Mouse (Mus musculus): ENCODE measurements around the gene Gm10964. TPM values are rescaled to one million over a fixed set of nuclear protein-coding genes. Genes with fewer than 3 reads are reported as not detected.

Gene Gm10964
- polyA plus RNA-seq, 1 experiment from 2014 or later = not detected

DNA sequence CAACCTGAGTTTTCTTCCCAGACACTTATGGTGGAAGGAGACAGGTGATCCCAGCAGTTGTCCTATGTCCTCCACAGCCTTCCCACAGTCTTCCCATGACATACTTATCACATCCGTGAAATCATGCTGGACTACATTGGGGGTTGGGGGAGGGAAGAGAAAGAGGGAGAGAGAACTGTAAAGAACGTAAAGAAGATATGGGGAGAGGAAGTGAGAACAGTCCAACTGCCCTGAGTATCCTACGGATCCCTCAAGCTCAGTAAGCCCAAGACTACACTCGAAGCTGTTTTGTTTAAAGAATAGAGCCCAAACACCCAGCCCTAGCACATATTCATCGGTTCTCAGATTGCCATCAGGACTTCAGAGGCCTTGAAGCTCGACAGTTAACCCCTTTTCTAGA lies 39.5 kb downstream of the Gm10964 start:
- peaks cover 46% of the 10 kb centered on the region for H3K36me3 ChIP-seq (replicated peaks; ENCODE audit: insufficient read depth, low read length)
- H3K27me3 ChIP-seq (ENCODE audit: insufficient read depth, low read length) = no peaks in the 10 kb centered on the region
- H3K9me3 ChIP-seq (ENCODE audit: low read length) = no peaks in the 10 kb centered on the region
- H3K9ac ChIP-seq (replicated peaks) = no peak overlapping the region
- peaks cover 36% of the 10 kb centered on the region for H3K4me1 ChIP-seq (ENCODE audit: insufficient read depth)
- DNase-seq (no peak), ATAC-seq (no peak)
- 52% methylated on average over 6 of the region's 6 CpGs for WGBS (ENCODE audit: insufficient replicate concordance)
- no peak for TF ChIP-seq EP300 (IDR thresholded peaks at IDR 0.05; ENCODE audit: low read depth)
- no peak overlapping the region for H3K4me3 ChIP-seq (ENCODE audit: low read depth, low read length)
- no peak overlapping the region for H3K27ac ChIP-seq (ENCODE audit: low read depth)
- H3K4me2 ChIP-seq (ENCODE audit: low read depth, low read length) = peak overlapping the region; percentile 15; the same call in 1 of the 2 replicates

DNA sequence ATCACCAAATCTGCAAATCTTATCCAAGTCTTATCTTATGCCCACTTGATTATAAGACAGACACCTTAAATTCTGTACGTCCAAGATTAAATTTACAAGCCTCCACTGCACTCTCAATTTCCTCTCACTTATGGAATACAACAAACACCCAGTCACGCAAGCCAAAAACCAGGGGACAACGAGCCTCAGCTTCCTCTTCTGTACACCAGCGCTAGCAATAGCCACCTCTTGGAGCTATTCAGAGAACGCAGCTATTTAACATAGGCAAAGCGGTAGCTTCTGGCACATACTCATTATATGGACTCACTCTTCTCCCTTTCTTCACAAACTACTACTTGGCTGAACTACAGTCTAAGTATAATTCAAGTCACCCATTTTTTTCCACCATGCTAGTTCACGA lies 40.0 kb downstream of the Gm10964 start:
- WGBS (ENCODE audit: insufficient replicate concordance) = 53% methylated on average over 7 of the region's 7 CpGs
- DNase-seq (no peak), ATAC-seq (no peak)
- Histone ChIP-seq H3K9me3 (ENCODE audit: low read length) (no peaks in the 10 kb centered on the region), H3K36me3 (replicated peaks; ENCODE audit: insufficient read depth, low read length) (peaks cover 44% of the 10 kb centered on the region), H3K27me3 (ENCODE audit: insufficient read depth, low read length) (no peaks in the 10 kb centered on the region), H3K9ac (replicated peaks) (no peak overlapping the region), H3K4me3 (ENCODE audit: low read depth, low read length) (no peak overlapping the region), H3K27ac (ENCODE audit: low read depth) (no peak overlapping the region), H3K4me2 (ENCODE audit: low read depth, low read length) (peak overlapping the region; percentile 15; the same call in 1 of the 2 replicates), H3K4me1 (ENCODE audit: insufficient read depth) (peaks cover 41% of the 10 kb centered on the region)
- TF ChIP-seq CTCF (IDR thresholded peaks at IDR 0.05; ENCODE audit: low read depth) = no peak
- TF ChIP-seq EP300 (IDR thresholded peaks at IDR 0.05; ENCODE audit: low read depth) = no peak

DNA sequence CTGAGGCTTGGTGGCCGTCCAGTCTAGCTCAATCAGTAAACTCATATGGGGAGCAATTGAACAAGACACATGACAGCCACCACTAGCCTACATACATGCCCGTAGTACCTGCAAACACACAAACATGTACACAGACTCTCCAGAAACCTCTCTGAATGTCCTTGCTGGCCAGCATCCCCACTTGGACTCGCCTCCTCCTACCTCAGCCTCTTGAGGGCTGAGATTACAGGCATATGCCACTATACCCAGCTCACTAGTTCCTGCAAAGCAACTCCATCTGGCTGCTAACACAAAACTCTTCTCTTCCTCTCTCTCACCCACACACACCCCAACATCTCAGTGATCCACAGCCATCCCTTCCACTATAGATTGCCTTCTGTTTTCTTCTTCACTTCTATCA lies 41.1 kb downstream of the Gm10964 start:
- Histone ChIP-seq H3K27me3 (ENCODE audit: insufficient read depth, low read length) (no peaks in the 10 kb centered on the region), H3K4me1 (ENCODE audit: insufficient read depth) (peaks cover 49% of the 10 kb centered on the region)
- no peak for DNase-seq

DNA sequence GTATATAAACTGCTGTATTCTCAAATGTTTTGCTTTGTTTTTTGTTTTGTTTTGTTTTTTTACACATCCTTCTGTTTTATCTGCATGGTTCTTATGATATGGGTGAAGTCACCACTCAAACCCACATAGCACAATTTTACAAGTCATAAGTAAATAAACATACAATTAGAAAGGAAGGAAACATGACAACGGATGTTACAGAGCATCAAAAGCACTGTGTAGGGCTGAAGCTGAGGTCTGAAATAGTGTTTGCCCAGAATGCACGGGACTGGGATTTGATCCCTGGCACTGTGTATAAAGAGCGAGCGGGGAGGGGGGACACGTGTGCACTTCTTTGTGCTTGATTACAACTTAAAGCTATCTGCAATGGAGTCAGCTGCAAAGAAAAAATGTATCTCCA lies 41.6 kb downstream of the Gm10964 start:
- Histone ChIP-seq H3K4me2 (ENCODE audit: low read depth, low read length) (no peak overlapping the region), H3K4me3 (ENCODE audit: low read depth, low read length) (no peak overlapping the region), H3K4me1 (ENCODE audit: insufficient read depth) (peaks cover 52% of the 10 kb centered on the region), H3K9ac (replicated peaks) (no peak overlapping the region), H3K9me3 (ENCODE audit: low read length) (no peaks in the 10 kb centered on the region), H3K36me3 (replicated peaks; ENCODE audit: insufficient read depth, low read length) (peaks cover 33% of the 10 kb centered on the region), H3K27ac (ENCODE audit: low read depth) (no peak overlapping the region), H3K27me3 (ENCODE audit: insufficient read depth, low read length) (no peaks in the 10 kb centered on the region)
- 72% methylated on average over 5 of the region's 5 CpGs for WGBS (ENCODE audit: insufficient replicate concordance)
- no peak for DNase-seq
- no peak for TF ChIP-seq CTCF (IDR thresholded peaks at IDR 0.05; ENCODE audit: low read depth)
- no peak for TF ChIP-seq EP300 (IDR thresholded peaks at IDR 0.05; ENCODE audit: low read depth)
- ATAC-seq = no peak

More for the DNA sequence above, 41.1 kb downstream of the Gm10964 start:
- H3K9me3 ChIP-seq (ENCODE audit: low read length) = no peaks in the 10 kb centered on the region
- no peak overlapping the region for H3K4me3 ChIP-seq (ENCODE audit: low read depth, low read length)
- TF ChIP-seq CTCF (IDR thresholded peaks at IDR 0.05; ENCODE audit: low read depth) = no peak
- no peak for TF ChIP-seq EP300 (IDR thresholded peaks at IDR 0.05; ENCODE audit: low read depth)
- H3K36me3 ChIP-seq (replicated peaks; ENCODE audit: insufficient read depth, low read length) = peaks cover 38% of the 10 kb centered on the region
- no peak overlapping the region for H3K27ac ChIP-seq (ENCODE audit: low read depth)
- H3K4me2 ChIP-seq (ENCODE audit: low read depth, low read length) = no peak overlapping the region
- ATAC-seq = no peak
- 77% methylated on average over 3 of the region's 3 CpGs for WGBS (ENCODE audit: insufficient replicate concordance)
- no peak overlapping the region for H3K9ac ChIP-seq (replicated peaks)

DNA sequence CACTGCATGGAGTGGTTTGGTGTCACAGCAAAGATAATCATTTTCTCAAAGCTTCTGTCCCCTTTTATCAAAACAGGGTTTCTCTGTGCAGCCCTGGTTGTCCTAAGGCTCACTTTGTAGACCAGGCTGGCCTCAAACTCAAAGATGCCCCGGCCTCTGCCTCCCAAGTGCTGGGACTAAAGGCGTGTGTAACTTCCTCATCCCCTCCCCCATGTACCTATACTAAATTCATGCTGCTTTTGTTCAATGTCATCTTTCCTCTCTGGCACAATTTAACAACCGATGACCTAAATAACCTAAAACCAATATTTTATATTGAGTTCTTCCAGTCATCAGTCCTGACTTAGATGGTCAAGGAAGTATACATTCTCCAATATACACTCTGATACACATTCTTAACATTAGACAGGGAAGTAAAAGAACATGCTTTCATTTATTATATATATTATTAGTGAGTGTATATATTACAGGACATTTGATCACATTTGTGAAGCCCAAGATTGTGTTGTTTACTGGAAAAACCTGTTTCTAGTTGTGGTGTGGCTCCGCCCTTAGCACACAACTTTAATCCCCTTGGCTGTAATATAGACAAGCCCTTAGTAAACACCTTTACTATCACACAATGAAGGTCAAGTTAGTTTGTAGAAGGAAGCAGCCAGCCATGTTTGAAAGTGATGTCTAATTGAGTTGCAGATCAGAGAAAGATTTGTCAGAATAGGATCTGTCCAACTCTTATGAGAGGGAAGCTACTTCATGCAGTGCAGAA lies 43.9 kb downstream of the Gm10964 start:
- DNase-seq (no peak), ATAC-seq (no peak)
- no peak overlapping the region for H3K9ac ChIP-seq (replicated peaks)
- H3K27ac ChIP-seq (ENCODE audit: low read depth) = no peak overlapping the region
- TF ChIP-seq EP300 (IDR thresholded peaks at IDR 0.05; ENCODE audit: low read depth) = no peak
- no peak for TF ChIP-seq CTCF (IDR thresholded peaks at IDR 0.05; ENCODE audit: low read depth)
- H3K4me3 ChIP-seq (ENCODE audit: low read depth, low read length) = no peak overlapping the region
- 46% methylated on average over 4 of the region's 4 CpGs for WGBS (ENCODE audit: insufficient replicate concordance)
- H3K4me2 ChIP-seq (ENCODE audit: low read depth, low read length) = no peak overlapping the region
- peaks cover 67% of the 10 kb centered on the region for H3K4me1 ChIP-seq (ENCODE audit: insufficient read depth)
- H3K9me3 ChIP-seq (ENCODE audit: low read length) = no peaks in the 10 kb centered on the region
- peaks cover 14% of the 10 kb centered on the region for H3K36me3 ChIP-seq (replicated peaks; ENCODE audit: insufficient read depth, low read length)
- no peaks in the 10 kb centered on the region for H3K27me3 ChIP-seq (ENCODE audit: insufficient read depth, low read length)

DNA sequence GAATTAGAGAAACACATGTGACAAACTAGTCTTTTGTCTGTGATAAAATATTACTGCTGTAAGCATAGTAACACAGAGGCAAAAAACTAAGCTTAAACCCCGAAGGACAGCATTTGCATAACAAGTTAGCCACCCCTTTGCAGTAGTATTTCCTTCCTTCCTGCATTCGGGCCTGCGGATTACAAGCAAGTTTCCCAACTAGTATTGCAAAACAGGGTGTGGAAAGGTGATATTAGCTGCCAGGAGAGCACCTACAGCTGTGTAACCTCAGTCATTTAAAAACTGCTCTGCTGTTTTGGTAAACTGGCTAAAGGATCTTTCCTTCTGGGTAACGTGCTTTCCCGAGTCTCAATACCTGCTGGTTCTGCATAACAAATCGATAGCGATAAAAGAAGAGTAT lies 48.1 kb downstream of the Gm10964 start:
- no peak for TF ChIP-seq CTCF (IDR thresholded peaks at IDR 0.05; ENCODE audit: low read depth)
- TF ChIP-seq EP300 (IDR thresholded peaks at IDR 0.05; ENCODE audit: low read depth) = peak; percentile 44; the same call in 1 of the 2 replicates
- H3K4me2 ChIP-seq (ENCODE audit: low read depth, low read length) = peak overlapping the region; percentile 71
- H3K27ac ChIP-seq (ENCODE audit: low read depth) = peak overlapping the region; percentile 50
- H3K36me3 ChIP-seq (replicated peaks; ENCODE audit: insufficient read depth, low read length) = peaks cover 3% of the 10 kb centered on the region; the same call in 1 of the 2 replicates
- no peaks in the 10 kb centered on the region for H3K27me3 ChIP-seq (ENCODE audit: insufficient read depth, low read length)
- H3K4me1 ChIP-seq (ENCODE audit: insufficient read depth) = peaks cover 59% of the 10 kb centered on the region
- no peak for DNase-seq
- 35% methylated on average over 7 of the region's 7 CpGs for WGBS (ENCODE audit: insufficient replicate concordance)
- H3K9ac ChIP-seq (replicated peaks) = no peak overlapping the region; the same call in 1 of the 2 replicates
- no peaks in the 10 kb centered on the region for H3K9me3 ChIP-seq (ENCODE audit: low read length)
- peak overlapping the region; percentile 19; the same call in 1 of the 2 replicates for H3K4me3 ChIP-seq (ENCODE audit: low read depth, low read length)
- ATAC-seq = no peak

All from liver, postnatal 0 days (tissue).